Mouse (Mus musculus) cerebellum, adult (tissue): ENCODE measurements around the gene Lgals1.

Experiments
- ATAC-seq: cut with Nextera tagmentation; 2 replicates; pipeline ENCODE4 v1.9.2; 2017; ENCODE audit warnings: mild to moderate bottlenecking, moderate library complexity, mixed read lengths; ENCODE audit not compliant: insufficient number of reproducible peaks, low FRiP score, low TSS enrichment

Gene Lgals1

GRCm38 (mm10) chr15:78934784-78935320 lies 8.3 kb downstream of the Lgals1 start, which contains the start of gene Nol12:
Nol12 (plus strand) TSS chr15:78934933.
- peak; percentile 76 for ATAC-seq

- ATAC-seq: no peak
Measured at GRCm38 (mm10) chr15:78936403-78936802, 9.9 kb downstream of the Lgals1 start.

- no peak for ATAC-seq
Measured at GRCm38 (mm10) chr15:78937311-78937710, 10.8 kb downstream of the Lgals1 start.

- no peak for ATAC-seq
Measured at GRCm38 (mm10) chr15:78937963-78938362, 11.4 kb downstream of the Lgals1 start.

- no peak for ATAC-seq
Measured at GRCm38 (mm10) chr15:78940325-78940724, 13.8 kb downstream of the Lgals1 start.

- peak; percentile 71 for ATAC-seq
Measured at GRCm38 (mm10) chr15:78942663-78943062, 16.1 kb downstream of the Lgals1 start.

- no peak for ATAC-seq
Measured at GRCm38 (mm10) chr15:78946232-78946631, 19.7 kb downstream of the Lgals1 start.

- ATAC-seq: peak; percentile 85
Measured at GRCm38 (mm10) chr15:78947657-78948056, 21.1 kb downstream of the Lgals1 start, which contains the start of gene Triobp. Triobp (plus strand) TSS chr15:78947724.

- 0 out of 2 replicates have a peak, but pooled peaks have one; percentile 26 for ATAC-seq
Measured at GRCm38 (mm10) chr15:78948152-78948725, 21.7 kb downstream of the Lgals1 start.

GRCm38 (mm10) chr15:78948883-78949282 lies 22.4 kb downstream of the Lgals1 start:
- no peak for ATAC-seq

- no peak for ATAC-seq
Measured at GRCm38 (mm10) chr15:78955663-78956062, 29.1 kb downstream of the Lgals1 start.

GRCm38 (mm10) chr15:78956351-78956750 lies 29.8 kb downstream of the Lgals1 start:
- ATAC-seq: no peak

- ATAC-seq: no peak
Measured at GRCm38 (mm10) chr15:78957021-78957420, 30.5 kb downstream of the Lgals1 start.

- no peak for ATAC-seq
Measured at GRCm38 (mm10) chr15:78959537-78959936, 33.0 kb downstream of the Lgals1 start.

- ATAC-seq: no peak
Measured at GRCm38 (mm10) chr15:78960088-78960487, 33.6 kb downstream of the Lgals1 start.

GRCm38 (mm10) chr15:78962885-78963284 lies 36.4 kb downstream of the Lgals1 start:
- ATAC-seq: peak; percentile 84

- no peak for ATAC-seq
Measured at GRCm38 (mm10) chr15:78971626-78972025, 45.1 kb downstream of the Lgals1 start.

GRCm38 (mm10) chr15:78973950-78974349 lies 47.4 kb downstream of the Lgals1 start:
- peak; percentile 43; the same call in 1 of the 2 replicates for ATAC-seq

- ATAC-seq: no peak
Measured at GRCm38 (mm10) chr15:78977676-78978159, 51.2 kb downstream of the Lgals1 start.

GRCm38 (mm10) chr15:78978875-78979274 lies 52.4 kb downstream of the Lgals1 start:
- ATAC-seq: no peak
